Mouse (Mus musculus): ENCODE results near the gene Olfr138. TPM values are rescaled to one million over a fixed set of nuclear protein-coding genes. Genes with fewer than 3 reads are reported as not detected.

Gene Olfr138
- not detected for total RNA-seq (2021)
- long read RNA-seq, experiment 1: 0 reads
- long read RNA-seq, experiment 2: 0 reads

- Histone ChIP-seq H3K27ac (no peak within 1 kb of the TSS), H3K4me3 (no peak within 1 kb of the TSS)
- DNase-seq: no peak
- TF ChIP-seq CTCF (IDR thresholded peaks at IDR 0.05): no peak
- intact Hi-C loops (cut with DNase I): no loop called here
Observed at GRCm38 (mm10) chr17:38260735-38261134, at the start of gene Olfr138. Gene Olfr138, plus strand, starts transcription at chr17:38261035.

GRCm38 (mm10) chr17:38307470-38307869 lies 46.6 kb downstream of the Olfr138 start, which contains the start of gene Olfr137:
Gene Olfr137, minus strand, starts transcription at chr17:38307570.
- intact Hi-C loops (cut with DNase I): no loop called here
- no peak for TF ChIP-seq CTCF (IDR thresholded peaks at IDR 0.05)
- no peak for DNase-seq
- no peak within 1 kb of the TSS for H3K27ac ChIP-seq
- H3K4me3 ChIP-seq: no peak within 1 kb of the TSS

Other genes starting within 250 kb of the Olfr138 start
- gene Olfr129, start 201.0 kb upstream of the Olfr138 start, total RNA-seq (2021): not detected
- gene Olfr130, start 197.1 kb upstream of the Olfr138 start, total RNA-seq (2021): not detected
- gene Olfr131, start 172.3 kb upstream of the Olfr138 start, total RNA-seq (2021): not detected
- gene Olfr132, start 126.5 kb upstream of the Olfr138 start, total RNA-seq (2021): not detected
- not detected for gene Olfr133, start 115.8 kb upstream of the Olfr138 start, total RNA-seq (2021)
- not detected for gene Olfr134, start 89.6 kb upstream of the Olfr138 start, total RNA-seq (2021)
- not detected for gene Olfr135, start 56.7 kb upstream of the Olfr138 start, total RNA-seq (2021)
- not detected for gene Olfr137, start 46.5 kb downstream of the Olfr138 start, total RNA-seq (2021)
- not detected for gene Olfr136, start 68.8 kb downstream of the Olfr138 start, total RNA-seq (2021)
- not detected for gene Esp36, start 159.2 kb downstream of the Olfr138 start, total RNA-seq (2021)

All from gastrocnemius, adult 2 months (tissue).